Mouse (Mus musculus) MEL (cell line): ENCODE data around the gene Hpn.

Experiments
- CHD1 ChIP-seq: IDR thresholded peaks from 2 replicates; pipeline ENCODE4 v1.6.1; 2012; ENCODE audit warnings: low read depth, mild to moderate bottlenecking, inconsistent platforms, low read length, improper control_type of control experiment
- CTCF ChIP-seq, 3 experiments: IDR thresholded peaks in 2 of 3; conservative IDR thresholded peaks in 1 of 3; 2 replicates each; pipeline ENCODE4 v1.5.1; 2011 to 2012; ENCODE audit warnings: low read length in 3 of 3, low read depth in 2 of 3, mild to moderate bottlenecking in 2 of 3, improper control_type of control experiment in 1 of 3, inconsistent platforms in 1 of 3, mixed read lengths in 1 of 3, moderate library complexity in 1 of 3; ENCODE audit not compliant: control insufficient read depth in 1 of 3, insufficient read depth in 1 of 3, poor library complexity in 1 of 3, severe bottlenecking in 1 of 3
- POLR2A ChIP-seq, 2 experiments: IDR thresholded peaks; 2 replicates each; pipeline ENCODE4 v1.6.1; 2011 to 2012; ENCODE audit warnings: low read length in 2 of 2, mild to moderate bottlenecking in 2 of 2, control low read depth in 1 of 2, improper control_type of control experiment in 1 of 2, low read depth in 1 of 2, moderate library complexity in 1 of 2; ENCODE audit not compliant: control insufficient read depth in 1 of 2, insufficient read depth in 1 of 2, poor library complexity in 1 of 2
- TCF12 ChIP-seq: IDR thresholded peaks from 2 replicates; pipeline ENCODE4 v1.6.1; 2014; ENCODE audit warnings: low read depth, mild to moderate bottlenecking, inconsistent platforms, low read length, improper control_type of control experiment, moderate library complexity
- UBTF ChIP-seq: IDR thresholded peaks from 2 replicates; pipeline ENCODE4 v1.6.1; 2012; ENCODE audit warnings: low read depth, mild to moderate bottlenecking, inconsistent platforms, low read length, improper control_type of control experiment, moderate library complexity, borderline replicate concordance; ENCODE audit not compliant: insufficient read depth
- USF2 ChIP-seq, 2 experiments: IDR thresholded peaks; 2 replicates each; pipeline ENCODE4 v1.6.1; 2011 to 2012; ENCODE audit warnings: improper control_type of control experiment in 2 of 2, low read length in 2 of 2, borderline replicate concordance in 1 of 2, inconsistent platforms in 1 of 2, low read depth in 1 of 2, mild to moderate bottlenecking in 1 of 2; ENCODE audit not compliant: insufficient read depth in 1 of 2

GRCm38 (mm10) chr7:31053882-31054447, 61.1 kb downstream of the Hpn start:
- no peak for TF ChIP-seq USF2 (IDR thresholded peaks at IDR 0.05; ENCODE audit: borderline replicate concordance in 1 of 2, insufficient read depth in 1 of 2, low read depth in 1 of 2, low read length in 2 of 2)
- TF ChIP-seq CHD1, result no peak
- TF ChIP-seq CTCF (IDR thresholded peaks at IDR 0.05 in 2 of 3, conservative IDR thresholded peaks at IDR 0.05 in 1 of 3; ENCODE audit: control insufficient read depth in 1 of 3, insufficient read depth in 1 of 3, low read depth in 2 of 3, low read length in 3 of 3, poor library complexity in 1 of 3, severe bottlenecking in 1 of 3), result no peak
- TF ChIP-seq UBTF, result no peak
- no peak for TF ChIP-seq TCF12
- no peak for TF ChIP-seq POLR2A (IDR thresholded peaks at IDR 0.05; ENCODE audit: control insufficient read depth in 1 of 2, insufficient read depth in 1 of 2, low read depth in 1 of 2, low read length in 2 of 2, poor library complexity in 1 of 2)
